Comparison of ENCODE assay signal across 8 mouse cellular contexts in genomic region chr17:24389865-24390264, GRCm38 (mm10). TPM values are rescaled to one million over a fixed set of nuclear protein-coding genes. Genes with fewer than 3 reads are reported as not detected.
DNase-seq lines count a peak whose midpoint lies in the region; ATAC-seq and TF ChIP-seq lines count a peak whose summit lies in the region.
"Had no signal": no experiment of that assay in that cellular context is flagged by ENCODE, and none has a peak within 500 bp of the region (broad histone marks: within the 10 kb centered on the region; RNA-seq: fewer than 3 reads in every experiment).

No protein-coding gene starts in this region.

- TF ChIP-seq CTCF in liver, postnatal 0 days (IDR thresholded peaks at IDR 0.05; ENCODE audit: low read depth), result peak; percentile 81

- no peak for TF ChIP-seq EP300 in liver, postnatal 0 days (IDR thresholded peaks at IDR 0.05; ENCODE audit: low read depth)

- no peaks in the 10 kb centered on the region for H3K9me3 ChIP-seq in liver, postnatal 0 days (ENCODE audit: low read length)
- H3K9me3 ChIP-seq: midbrain, embryonic 12.5 days had no signal

- H3K4me2 ChIP-seq in liver, postnatal 0 days (ENCODE audit: low read depth, low read length), result no peak overlapping the region
- H3K4me2 ChIP-seq: midbrain, embryonic 12.5 days had no signal

- H3K4me3 ChIP-seq in liver, postnatal 0 days (ENCODE audit: low read depth, low read length), result no peak overlapping the region
- H3K4me3 ChIP-seq: midbrain, embryonic 12.5 days had no signal

- no peak overlapping the region for H3K27ac ChIP-seq in liver, postnatal 0 days (ENCODE audit: low read depth)
- H3K27ac ChIP-seq: midbrain, embryonic 12.5 days had no signal

- peaks cover 32% of the 10 kb centered on the region for H3K36me3 ChIP-seq in liver, postnatal 0 days (replicated peaks; ENCODE audit: insufficient read depth, low read length)

- ATAC-seq in liver, postnatal 0 days, result peak; percentile 47; the same call in 1 of the 2 replicates

- no peak overlapping the region for H3K9ac ChIP-seq in liver, postnatal 0 days (replicated peaks)
- H3K9ac ChIP-seq: midbrain, embryonic 12.5 days had no signal

- no peaks in the 10 kb centered on the region for H3K4me1 ChIP-seq in liver, postnatal 0 days (ENCODE audit: insufficient read depth)
- H3K4me1 ChIP-seq: midbrain, embryonic 12.5 days had no signal

- WGBS in liver, postnatal 0 days (ENCODE audit: insufficient replicate concordance), result 6% methylated on average over 2 of the region's 2 CpGs

- DNase-seq in ovary, postnatal 36 days (ENCODE audit: low spot score), result peak; percentile 57
- no peak for DNase-seq in ovary, adult 18-20 months (ENCODE audit: low spot score)
- DNase-seq in adrenal gland, adult 18-20 months (ENCODE audit: low spot score in 2 of 2), result peak; percentile 52 to 61
- peak; percentile 69 to 71 for DNase-seq in cerebellum, postnatal 36 days
- DNase-seq in kidney, adult 18-20 months, result peak; percentile 64
- peak; percentile 66 for DNase-seq in liver, postnatal 0 days
- peak; percentile 52 for DNase-seq in right cerebral cortex, postnatal 4 days

- H3K27me3 ChIP-seq in liver, postnatal 0 days (ENCODE audit: insufficient read depth, low read length), result no peaks in the 10 kb centered on the region
- H3K27me3 ChIP-seq: midbrain, embryonic 12.5 days had no signal

RNA-seq across cellular contexts. Expression of gene Rnps1, which starts 24.5 kb away (rescaled TPM):
- 10 to 100 TPM; 61.1 to 82.0 TPM for total RNA-seq in adrenal gland, adult 18-20 months (2021)
- polyA plus RNA-seq in liver, postnatal 0 days (2015; fragmentation: Nextera tagmentation; extraction: Ambion mirVana), result 67.4 and 69.9 TPM in 2 replicates

RNA-seq across cellular contexts. Expression of gene Eci1, which starts 36.6 kb away (rescaled TPM):
- total RNA-seq in adrenal gland, adult 18-20 months (2021), result 100 to 1,000 TPM; 249 to 330 TPM
- polyA plus RNA-seq in liver, postnatal 0 days (2015; fragmentation: Nextera tagmentation; extraction: Ambion mirVana), result 162 and 193 TPM in 2 replicates

RNA-seq across cellular contexts. Expression of gene Abca3, which starts 38.1 kb away (rescaled TPM):
- total RNA-seq in adrenal gland, adult 18-20 months (2021), result 10 to 100 TPM; 23.2 to 27.7 TPM
- 6.4 and 7.1 TPM in 2 replicates for polyA plus RNA-seq in liver, postnatal 0 days (2015; fragmentation: Nextera tagmentation; extraction: Ambion mirVana)

RNA-seq across cellular contexts. Expression of gene Abca17, which starts 39.0 kb away (rescaled TPM):
- total RNA-seq in adrenal gland, adult 18-20 months (2021), result under 1 TPM in 1 of 2 experiments, not detected in 1; 0.10 TPM
- not detected in 2 replicates for polyA plus RNA-seq in liver, postnatal 0 days (2015; fragmentation: Nextera tagmentation; extraction: Ambion mirVana)
- polyA plus RNA-seq: midbrain, embryonic 12.5 days had no signal

RNA-seq across cellular contexts. Expression of gene Dnase1l2, which starts 53.0 kb away (rescaled TPM):
- total RNA-seq in adrenal gland, adult 18-20 months (2021), result 1 to 10 TPM; 2.8 to 4.0 TPM
- polyA plus RNA-seq in liver, postnatal 0 days (2015; fragmentation: Nextera tagmentation; extraction: Ambion mirVana), result 0.22 and 0.35 TPM in 2 replicates
